Mouse (Mus musculus): ENCODE data around the gene Edc4. TPM values are rescaled to one million over a fixed set of nuclear protein-coding genes. Genes with fewer than 3 reads are reported as not detected.
"Not testable (repeated sequence)": the region's sequence is repeated elsewhere in the genome, so short reads cannot be mapped to it uniquely, and the experiment has no call there.

Gene Edc4
- 45.9 and 46.3 TPM in 2 replicates for total RNA-seq (2014; fragmentation: Nextera tagmentation)
- 25.9 and 38.4 TPM in 2 replicates for total RNA-seq (2017)

DNA sequence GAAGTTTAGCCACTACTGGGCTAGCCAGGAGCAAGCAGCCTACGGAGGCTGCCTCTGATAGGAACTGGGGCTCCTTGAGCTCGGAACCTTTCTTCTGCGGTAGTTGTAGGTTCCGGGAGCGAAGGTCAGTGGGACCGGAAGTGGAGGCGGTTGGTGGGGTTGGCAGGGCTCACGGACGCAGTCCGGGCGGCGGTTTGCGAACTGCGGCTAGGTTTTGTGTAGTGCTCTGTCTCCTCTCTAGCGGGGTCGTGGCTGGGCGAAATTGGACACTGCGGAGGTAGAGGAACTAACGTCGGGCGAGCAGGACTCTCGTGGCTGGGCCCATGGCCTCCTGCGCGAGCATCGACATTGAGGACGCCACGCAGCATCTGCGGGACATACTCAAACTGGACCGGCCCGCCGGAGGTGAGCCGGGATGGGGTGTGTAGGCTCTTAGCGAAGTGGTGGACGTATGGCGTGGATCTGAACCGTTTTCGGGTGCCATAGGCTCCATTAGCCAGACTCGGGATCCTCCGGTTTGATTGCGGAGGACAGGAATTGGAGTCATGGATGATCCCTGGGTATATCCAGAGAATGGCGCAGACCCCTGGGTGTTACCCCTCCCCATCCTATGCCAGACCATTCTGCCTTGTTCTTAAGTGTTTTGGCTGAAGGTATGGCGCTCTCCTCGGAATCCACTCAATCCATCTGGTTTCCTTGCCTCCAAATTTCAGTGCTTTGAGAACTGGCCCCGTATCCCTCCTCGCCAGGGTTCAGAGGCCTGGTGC, at the start of gene Edc4:
Gene Edc4, plus strand, starts transcription at position 128 of the 767 bp plus-strand sequence.
- peak; percentile 91 for ATAC-seq (replicated peaks; ENCODE audit: low FRiP score, low TSS enrichment, poor library complexity, severe bottlenecking)

DNA sequence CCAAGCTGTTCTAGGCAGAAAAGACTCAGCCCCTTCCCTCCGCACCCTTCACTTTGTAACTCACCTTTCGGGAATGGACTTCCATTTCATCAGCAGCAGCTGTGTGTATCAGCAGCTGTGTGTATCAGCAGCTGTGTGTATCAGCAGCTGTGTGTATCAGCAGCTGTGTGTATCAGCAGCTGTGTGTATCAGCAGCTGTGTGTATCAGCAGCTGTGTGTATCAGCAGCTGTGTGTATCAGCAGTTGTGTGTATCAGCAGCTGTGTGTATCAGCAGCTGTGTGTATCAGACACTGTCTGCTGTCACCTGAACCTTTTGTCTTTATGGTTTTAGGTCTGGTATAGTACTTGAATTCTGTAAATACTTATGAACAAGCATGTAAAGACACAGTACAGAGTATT, 46.9 kb upstream of the Edc4 start:
- ATAC-seq (replicated peaks; ENCODE audit: low FRiP score, low TSS enrichment, poor library complexity, severe bottlenecking), result not testable (repeated sequence)

DNA sequence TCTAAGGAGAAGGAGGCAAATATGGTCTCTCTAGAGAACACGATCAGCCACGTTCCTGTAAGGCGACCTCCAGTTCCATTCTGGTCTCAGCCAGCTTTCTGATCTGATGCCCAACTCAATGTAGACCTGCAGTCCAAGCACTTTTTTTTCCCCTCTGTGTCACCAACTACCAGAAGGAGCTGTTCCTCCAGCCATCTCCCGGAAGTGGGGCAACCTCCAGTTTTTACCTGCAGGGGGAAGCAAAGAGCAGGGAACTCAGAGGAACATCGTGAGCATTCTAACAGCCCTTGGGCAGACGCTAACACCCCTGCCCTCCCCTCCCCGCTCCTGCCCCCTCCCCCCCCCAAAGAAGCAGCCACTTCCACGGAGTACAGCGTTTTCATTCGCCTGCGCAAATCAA, 45.4 kb upstream of the Edc4 start:
- peak; percentile 83 for ATAC-seq (replicated peaks; ENCODE audit: low FRiP score, low TSS enrichment, poor library complexity, severe bottlenecking)

DNA sequence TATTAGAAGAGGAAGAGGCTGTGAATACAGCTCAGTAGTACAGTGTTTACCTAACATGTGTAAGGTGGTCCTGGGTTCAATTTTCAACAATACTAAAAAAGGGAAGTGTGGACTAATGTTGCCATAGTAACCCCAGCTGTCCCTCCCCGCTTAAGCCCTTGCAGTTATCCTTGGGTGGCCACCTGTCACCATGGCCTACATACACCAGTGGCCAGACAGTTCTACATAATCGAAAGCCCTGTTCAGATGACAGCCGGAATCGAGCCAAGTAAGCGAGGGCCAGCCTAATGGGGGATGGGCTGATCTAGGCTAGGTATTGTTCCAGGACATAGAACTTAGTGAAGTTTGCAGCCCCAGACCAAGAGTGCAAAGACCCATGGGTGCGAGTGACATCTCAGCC, 43.7 kb upstream of the Edc4 start:
- ATAC-seq (replicated peaks; ENCODE audit: low FRiP score, low TSS enrichment, poor library complexity, severe bottlenecking), result no peak

DNA sequence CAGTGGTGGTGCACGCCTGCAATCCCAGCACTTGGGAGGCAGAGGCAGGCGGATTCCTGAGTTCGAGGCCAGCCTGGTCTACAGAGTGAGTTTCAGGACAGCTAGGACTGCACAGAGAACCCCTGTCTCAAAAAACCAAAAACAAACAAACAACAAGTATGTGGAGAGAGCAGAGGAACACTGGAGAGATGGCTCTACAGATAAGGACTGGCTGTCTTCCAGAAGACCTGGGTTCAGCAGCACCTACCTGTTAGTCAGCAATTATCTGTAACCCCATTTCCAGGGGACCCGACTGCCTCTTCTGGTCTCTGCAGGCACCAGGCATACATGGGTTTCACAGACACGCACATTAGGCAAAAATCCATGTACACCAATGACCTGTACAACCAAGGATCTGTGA, 41.5 kb upstream of the Edc4 start:
- no peak for ATAC-seq (replicated peaks; ENCODE audit: low FRiP score, low TSS enrichment, poor library complexity, severe bottlenecking)

DNA sequence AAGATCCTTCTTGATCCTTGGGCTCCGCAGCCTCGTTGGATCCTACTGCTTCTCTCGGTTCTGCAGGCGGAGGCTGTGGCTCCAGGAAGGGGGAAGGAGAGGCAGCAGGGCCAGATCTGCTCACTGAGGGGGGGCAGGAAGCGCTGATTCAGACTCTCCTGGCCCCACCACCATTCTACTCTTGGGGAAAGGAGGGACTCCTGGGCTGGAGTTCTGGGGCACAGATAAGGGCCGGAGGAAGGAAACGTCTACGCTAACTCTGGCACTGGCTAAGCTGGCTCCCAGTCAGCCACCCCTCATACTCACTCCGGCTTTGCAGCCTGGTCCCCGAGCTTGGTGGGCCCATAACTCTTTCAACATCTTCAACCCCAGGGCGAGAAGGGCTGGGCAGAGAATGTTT, 34.0 kb upstream of the Edc4 start:
- ATAC-seq (replicated peaks; ENCODE audit: low FRiP score, low TSS enrichment, poor library complexity, severe bottlenecking), result 0 out of 2 replicates have a peak, but pooled peaks have one; percentile 17

DNA sequence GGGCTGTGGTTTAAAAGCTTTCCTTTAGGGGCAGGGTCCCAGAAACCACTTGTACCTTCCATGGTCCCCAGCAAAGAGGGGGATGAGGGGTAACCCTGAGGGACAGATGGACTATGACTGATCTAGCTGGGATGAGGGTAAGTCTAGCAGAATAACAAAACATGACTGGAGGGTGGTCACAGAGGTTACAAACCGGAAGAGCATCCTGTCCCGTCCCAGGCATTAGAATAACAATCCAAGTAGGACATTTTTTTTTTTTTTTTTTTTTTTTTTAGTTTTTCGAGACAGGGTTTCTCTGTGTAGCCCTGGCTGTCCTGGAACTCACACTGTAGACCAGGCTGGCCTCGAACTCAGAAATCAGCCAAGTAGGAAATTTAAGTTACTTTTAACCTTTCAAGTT, 30.7 kb upstream of the Edc4 start:
- ATAC-seq (replicated peaks; ENCODE audit: low FRiP score, low TSS enrichment, poor library complexity, severe bottlenecking), result no peak

DNA sequence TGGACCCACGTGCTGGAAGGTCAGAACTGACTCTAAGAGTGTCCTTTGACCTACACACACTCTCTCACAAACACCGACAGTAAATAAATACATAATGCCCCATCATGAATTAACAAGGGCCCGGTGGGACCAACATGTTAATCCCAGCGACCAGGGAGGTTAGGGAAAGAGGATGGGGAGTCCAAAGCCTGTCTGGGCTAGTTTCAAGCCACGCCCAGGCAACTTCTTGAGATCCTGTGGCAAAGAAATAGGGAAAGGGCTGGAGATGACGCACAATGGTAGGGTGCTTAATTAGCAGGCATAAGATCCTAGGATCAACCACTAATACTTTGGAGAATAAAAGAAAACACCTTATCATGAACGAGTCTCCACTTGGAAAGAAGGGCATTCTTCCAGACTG, 30.1 kb upstream of the Edc4 start:
- no peak for ATAC-seq (replicated peaks; ENCODE audit: low FRiP score, low TSS enrichment, poor library complexity, severe bottlenecking)

DNA sequence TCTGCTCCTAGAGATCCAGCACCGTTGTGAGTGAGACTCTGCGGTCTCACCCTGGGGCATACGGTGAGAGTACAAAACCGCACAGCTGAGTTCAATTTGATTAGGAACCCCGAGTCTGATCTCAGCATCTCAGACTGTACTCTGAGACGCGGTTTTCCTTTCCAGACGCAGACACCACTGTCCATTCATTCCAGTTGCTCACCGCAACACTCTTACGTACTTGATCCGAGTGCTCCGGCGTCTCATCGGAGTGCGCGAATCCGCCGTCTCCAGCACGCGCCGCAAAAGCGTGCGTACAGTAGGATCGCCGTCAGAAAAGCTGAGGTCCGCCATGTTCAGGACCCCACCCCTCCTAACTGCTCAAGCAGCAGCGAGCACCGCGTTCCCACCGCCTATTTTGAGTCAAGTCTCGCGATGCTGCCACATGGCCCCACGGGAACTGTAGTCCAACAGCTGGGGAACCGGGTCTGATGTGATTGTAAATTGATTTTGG, 29.0 kb upstream of the Edc4 start:
- ATAC-seq (replicated peaks; ENCODE audit: low FRiP score, low TSS enrichment, poor library complexity, severe bottlenecking), result peak; percentile 78

DNA sequence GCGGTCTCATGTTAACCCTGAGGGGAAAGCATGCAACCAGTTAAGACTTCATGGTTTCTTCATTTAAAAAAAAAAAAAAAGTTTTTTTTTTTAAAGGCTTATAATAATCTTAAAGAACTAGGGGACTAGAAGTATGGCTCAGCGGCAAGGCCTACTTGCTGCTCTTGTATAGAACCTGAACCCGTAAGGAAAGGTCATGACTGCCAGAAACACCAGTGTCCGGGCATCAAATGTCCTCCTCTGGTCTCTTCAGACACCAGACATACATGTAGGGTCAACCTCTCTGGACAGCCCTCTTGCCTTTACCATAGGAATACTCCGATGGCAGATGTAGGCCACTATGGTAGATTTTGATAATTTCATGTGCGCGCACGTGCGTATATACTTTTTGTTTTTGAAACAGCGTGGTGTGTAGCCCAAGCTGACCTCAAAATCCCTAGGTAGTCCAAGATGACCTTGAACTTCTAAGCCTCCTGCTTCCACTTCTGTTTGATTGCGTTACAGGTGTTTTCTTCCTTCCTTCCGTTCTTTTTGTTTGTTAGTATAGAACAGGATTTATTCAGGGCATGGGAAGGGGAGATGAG, 28.4 kb upstream of the Edc4 start:
- no peak for ATAC-seq (replicated peaks; ENCODE audit: low FRiP score, low TSS enrichment, poor library complexity, severe bottlenecking)

DNA sequence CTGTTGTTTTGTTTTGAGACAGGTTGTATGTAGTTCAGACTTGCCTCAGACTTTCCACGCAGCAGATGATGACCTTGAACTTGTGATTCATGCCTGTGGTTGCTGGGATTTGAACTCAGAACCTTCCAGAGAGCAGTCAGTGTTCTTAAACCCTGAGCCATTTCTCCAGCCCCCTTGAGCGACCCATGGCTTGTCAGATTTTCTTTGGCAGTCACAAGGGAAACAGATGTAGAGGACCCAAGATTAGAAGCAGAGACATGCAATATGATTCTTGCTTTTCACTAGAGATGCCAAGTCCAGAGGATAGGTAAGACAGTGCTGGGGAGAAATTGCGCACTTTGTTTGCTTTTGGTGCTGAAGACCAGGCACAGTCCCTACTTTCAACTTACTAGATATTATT, 27.5 kb upstream of the Edc4 start, which contains the start of gene Cenpt:
Gene Cenpt, minus strand, starts transcription at position 101 of the 400 bp plus-strand sequence.
- no peak for ATAC-seq (replicated peaks; ENCODE audit: low FRiP score, low TSS enrichment, poor library complexity, severe bottlenecking)

DNA sequence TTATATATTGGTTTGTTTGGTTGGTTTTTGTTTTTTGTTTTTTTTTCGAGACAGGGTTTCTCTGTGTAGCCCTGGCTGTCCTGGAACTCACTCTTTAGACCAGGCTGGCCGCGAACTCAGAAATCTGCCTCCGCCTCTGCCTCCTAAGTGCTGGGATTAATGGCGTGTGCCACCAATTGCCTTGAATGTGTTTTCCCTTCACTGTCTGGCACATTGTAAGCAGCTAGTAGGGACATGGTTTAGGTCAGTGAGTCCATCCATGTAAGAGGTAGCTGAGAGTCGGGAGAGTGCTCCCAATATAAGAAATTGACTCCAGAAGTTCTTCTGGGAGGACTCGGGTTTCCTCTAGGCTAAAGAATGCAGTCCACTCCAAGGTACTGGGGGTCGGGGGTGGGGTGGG, 26.4 kb upstream of the Edc4 start:
- no peak for ATAC-seq (replicated peaks; ENCODE audit: low FRiP score, low TSS enrichment, poor library complexity, severe bottlenecking)

DNA sequence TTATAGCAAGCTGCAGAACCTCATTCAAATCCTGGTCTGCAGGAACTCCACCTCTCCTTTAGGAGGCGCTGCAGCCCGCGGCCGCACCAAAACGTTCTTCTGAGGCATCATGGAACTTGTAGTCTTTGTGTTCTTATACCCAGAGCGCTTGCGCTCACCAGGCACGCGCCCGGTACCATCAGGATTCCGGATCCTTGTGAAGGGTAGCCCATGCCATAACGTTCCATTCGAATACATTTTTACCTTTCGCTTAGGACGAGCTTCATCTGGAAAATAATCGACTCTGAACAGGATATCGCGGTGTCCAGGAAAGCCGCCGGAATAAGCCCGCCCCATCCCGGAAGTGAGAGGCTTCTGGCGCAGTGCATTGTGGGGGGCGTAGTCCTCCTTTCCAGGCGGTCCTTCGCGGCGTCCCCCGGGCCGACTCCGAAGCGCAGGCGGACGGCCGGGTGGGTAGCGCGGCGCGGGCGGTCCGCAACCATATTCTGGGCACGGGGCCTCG, 25.9 kb upstream of the Edc4 start, which contains the start of gene Thap11:
Gene Thap11, plus strand, starts transcription at position 418 of the 502 bp plus-strand sequence.
- ATAC-seq (replicated peaks; ENCODE audit: low FRiP score, low TSS enrichment, poor library complexity, severe bottlenecking), result peak; percentile 64

DNA sequence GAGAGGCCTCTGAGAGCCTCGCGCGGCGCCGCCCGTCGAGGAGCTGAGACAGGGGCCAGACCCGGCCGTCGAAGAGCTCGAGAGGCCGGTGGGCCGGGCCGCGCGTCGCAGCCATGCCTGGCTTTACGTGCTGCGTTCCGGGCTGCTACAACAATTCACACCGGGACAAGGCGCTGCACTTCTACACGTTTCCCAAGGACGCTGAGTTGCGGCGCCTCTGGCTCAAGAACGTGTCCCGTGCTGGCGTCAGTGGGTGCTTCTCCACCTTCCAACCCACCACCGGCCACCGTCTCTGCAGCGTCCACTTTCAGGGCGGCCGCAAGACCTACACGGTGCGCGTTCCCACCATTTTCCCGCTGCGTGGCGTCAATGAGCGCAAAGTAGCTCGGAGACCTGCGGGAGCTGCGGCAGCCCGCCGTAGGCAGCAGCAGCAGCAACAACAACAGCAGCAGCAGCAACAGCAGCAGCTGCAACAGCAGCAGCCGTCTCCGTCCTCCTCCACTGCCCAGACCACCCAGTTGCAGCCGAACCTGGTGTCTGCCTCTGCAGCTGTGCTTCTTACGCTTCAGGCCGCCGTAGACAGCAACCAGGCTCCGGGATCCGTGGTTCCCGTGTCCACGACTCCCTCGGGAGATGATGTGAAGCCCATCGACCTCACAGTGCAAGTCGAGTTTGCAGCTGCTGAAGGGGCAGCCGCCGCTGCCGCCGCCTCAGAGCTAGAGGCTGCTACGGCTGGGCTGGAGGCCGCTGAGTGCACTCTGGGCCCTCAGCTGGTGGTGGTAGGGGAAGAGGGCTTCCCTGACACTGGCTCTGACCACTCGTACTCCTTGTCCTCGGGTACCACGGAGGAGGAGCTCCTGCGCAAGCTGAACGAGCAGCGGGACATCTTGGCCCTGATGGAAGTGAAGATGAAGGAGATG, 25.2 kb upstream of the Edc4 start:
- ATAC-seq (replicated peaks; ENCODE audit: low FRiP score, low TSS enrichment, poor library complexity, severe bottlenecking), result no peak

DNA sequence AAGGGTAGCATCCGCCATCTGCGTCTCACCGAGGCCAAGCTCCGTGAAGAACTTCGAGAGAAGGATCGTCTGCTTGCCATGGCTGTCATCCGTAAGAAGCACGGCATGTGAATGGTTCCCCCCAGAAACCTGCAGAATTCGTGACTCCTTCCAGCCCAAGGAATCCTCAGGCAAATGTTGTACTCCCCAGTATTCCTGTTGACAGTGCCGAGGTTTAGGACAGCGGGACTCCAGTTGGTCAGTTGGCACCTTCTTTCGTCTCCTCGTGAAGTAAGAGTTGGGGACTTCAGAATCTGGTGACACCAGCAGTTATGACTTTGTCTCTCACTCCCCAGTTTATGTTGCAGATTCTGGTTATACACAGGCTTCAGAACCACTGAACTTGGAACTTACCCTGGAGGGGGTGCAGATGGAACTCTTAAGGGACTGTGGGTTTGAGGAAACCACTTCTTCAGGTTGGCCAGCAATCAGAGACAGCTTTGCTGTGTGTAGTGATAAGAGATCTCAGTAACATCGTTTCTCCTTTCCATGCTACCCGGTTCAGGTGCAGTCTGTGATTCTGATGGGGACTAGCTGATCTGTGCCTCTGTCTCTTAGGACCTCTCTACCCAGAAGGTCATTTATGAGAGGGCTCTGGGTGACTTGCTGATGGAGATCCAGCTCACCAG, 24.4 kb upstream of the Edc4 start:
- ATAC-seq (replicated peaks; ENCODE audit: low FRiP score, low TSS enrichment, poor library complexity, severe bottlenecking), result no peak

DNA sequence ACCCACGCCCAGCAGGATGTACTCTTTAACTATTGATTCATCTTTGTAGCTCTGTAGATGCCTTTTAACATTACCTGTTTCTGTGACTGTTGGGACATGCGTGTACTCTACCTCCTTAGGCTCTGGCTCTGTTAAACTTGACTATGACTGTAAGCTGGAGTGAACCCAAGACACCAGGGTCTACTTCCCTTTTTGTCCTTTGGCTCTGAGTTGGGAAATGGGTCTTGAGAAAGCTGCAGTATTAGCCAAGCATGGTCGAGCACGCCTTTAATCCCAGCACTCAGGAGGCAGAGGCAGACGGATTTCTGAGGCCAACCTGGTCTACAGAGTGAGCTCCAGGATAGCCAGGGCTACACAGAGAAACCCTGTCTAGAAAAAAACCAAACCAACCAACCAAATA, 22.2 kb upstream of the Edc4 start:
- ATAC-seq (replicated peaks; ENCODE audit: low FRiP score, low TSS enrichment, poor library complexity, severe bottlenecking), result no peak

DNA sequence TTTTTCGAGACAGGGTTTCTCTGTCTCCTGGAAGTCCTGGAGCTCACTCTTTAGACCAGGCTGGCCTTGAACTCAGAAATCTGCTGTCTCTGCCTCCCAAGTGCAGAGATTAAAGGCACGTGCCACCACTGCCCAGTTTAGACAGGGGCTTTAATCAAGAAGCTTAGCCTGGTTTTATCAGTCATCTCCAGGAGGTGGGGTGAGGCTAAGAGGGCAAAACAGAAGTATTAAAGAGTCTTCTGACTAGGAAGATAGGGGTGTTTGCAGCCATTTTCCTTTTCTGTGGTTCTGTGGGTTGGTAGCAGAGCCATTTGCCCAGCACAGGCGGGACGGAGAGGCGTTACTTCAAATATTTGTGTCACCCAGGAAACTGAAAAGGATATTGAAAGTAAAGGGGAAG, 21.4 kb upstream of the Edc4 start:
- peak; percentile 32 for ATAC-seq (replicated peaks; ENCODE audit: low FRiP score, low TSS enrichment, poor library complexity, severe bottlenecking)

DNA sequence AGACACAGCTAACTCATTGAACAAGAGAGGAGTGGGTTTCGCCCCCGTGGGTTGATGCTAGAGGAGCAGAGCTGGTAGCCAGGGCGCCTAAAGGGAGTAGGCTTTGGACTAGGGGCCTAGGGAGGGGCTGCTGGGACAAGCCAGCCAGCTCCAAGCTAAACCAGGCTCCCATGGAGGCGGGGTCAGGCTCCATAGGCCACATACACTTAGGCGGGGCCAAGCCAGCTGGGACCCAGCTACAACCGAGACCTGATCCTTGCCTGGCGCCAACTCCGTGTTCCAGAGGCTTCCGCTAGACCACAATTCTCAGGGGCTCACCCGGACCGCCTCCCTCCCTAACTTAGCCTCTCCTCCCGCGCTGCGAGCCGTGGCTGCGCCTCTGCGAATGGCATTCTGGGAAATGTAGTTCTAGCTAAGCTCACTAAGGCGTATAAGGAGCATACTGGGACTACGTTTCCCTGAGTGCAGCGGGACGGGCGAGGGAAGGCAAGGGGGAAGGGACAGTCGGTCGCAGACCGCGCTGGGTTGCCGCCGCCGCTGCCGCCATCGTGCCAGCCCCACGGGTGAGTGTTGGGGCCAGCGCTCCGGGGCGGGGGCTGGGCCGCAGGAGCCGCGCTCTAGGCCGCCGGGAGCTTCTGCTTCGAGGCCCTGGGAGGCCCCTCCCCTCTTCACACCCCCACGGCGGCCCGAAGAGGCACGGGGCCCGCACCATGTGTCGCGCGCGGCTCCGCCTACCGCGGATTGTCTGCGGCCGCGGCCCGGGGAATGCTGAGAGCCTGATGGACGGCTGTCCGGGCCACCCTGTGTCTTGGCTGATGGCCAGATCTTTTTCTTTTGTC, 20.3 kb upstream of the Edc4 start, which contains the start of gene Nutf2:
Gene Nutf2, plus strand, starts transcription at position 438 of the 839 bp plus-strand sequence.
- peak; percentile 91 for ATAC-seq (replicated peaks; ENCODE audit: low FRiP score, low TSS enrichment, poor library complexity, severe bottlenecking)

Measured in megakaryocyte-erythroid progenitor cell, adult 5-6 weeks (primary cell).